Mouse (Mus musculus) splenic B cell, adult 2 months (primary cell): ENCODE data around the gene Lman2.
A peak's percentile ranks its signal among the peaks of the same experiment; 100 is the strongest.

Experiments used
- DNase-seq: peaks from one replicate; pipeline ENCODE4 v3.0.0-alpha.2; 2011; ENCODE audit warnings: low read depth, low spot score
- H3K27me3 ChIP-seq: 2 replicates; pipeline ENCODE4 v1.6.1; 2012; ENCODE audit warnings: mild to moderate bottlenecking, low read length, moderate library complexity, mixed read lengths; ENCODE audit not compliant: control insufficient read depth, poor library complexity, insufficient read depth, severe bottlenecking
- H3K36me3 ChIP-seq: 2 replicates; pipeline ENCODE4 v1.6.1; 2012; ENCODE audit warnings: mild to moderate bottlenecking, low read length, moderate library complexity, mixed read lengths; ENCODE audit not compliant: control insufficient read depth, poor library complexity, insufficient read depth, severe bottlenecking

Lman2 gene

DNA sequence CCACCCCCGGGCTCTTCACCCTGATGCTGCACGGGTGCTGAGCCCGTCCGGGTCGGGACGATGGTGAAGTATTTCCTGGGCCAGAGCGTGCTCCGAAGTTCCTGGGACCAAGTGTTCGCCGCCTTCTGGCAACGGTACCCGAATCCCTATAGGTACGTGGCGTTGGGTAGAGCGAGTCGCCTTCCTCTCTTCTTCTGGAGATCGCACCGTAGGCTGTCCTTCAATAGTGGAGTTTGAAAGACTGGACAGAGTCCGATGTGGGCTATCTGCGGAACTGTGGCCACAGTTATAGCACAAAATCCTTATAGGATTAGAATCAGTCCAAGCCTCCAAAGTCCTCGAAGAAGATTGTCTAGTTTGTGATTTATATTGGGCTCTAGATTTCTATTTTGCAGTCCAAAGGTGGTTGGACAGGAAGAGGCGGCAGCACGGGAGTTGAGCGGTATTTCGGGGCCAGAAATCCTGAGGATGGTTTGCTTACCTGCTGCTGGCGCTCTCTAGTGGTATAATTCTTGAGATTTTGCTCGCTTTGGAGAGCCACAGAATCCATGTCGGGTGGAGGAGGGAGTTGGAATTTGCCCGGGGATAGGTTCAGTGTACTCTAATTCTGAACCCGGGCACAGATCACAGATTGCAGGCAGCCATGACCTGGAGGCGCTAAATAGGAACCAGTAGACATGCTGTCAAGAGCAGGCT is 40.3 kb downstream of the Lman2 start:
- Histone ChIP-seq H3K27me3 (no peaks in the 10 kb centered on the region), H3K36me3 (peaks cover 6% of the 10 kb centered on the region)
- peak; percentile 53 for DNase-seq

DNA sequence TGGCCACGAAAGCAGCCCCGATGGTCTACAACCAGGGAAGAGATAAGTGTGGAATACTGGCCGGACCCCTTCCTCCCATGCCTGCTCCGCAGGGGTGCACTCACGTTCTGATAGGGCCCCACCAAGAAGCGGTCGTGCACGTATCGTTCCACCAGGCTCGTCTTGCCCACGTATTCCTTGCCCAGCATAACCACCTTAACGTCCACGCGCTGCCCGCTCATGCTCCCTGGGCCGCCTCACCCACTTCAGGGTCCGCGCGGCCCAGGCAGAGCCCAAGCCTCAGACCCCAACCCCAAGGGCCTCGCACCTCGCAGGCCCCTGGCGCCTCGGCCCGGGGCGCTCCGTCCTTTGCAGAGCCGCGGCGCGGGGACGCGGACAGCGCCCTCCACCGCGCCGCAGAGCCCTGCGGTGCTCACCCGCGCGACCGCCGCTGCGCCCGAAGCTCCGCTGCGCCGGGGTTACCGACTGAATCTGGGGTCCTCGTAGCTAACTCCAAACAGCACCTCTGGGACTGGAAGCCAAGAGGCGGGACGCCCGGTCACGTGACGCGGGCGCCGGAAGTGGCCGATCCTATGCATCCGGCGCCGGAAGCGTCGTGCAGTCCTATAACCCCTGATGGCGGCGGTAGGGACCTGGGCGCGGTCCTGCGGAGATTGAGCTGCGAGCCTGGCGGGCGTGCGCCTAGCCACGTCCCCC is 41.0 kb downstream of the Lman2 start, which contains the start of gene Rab24:
Rab24 (minus strand) TSS at position 513 of the 696 bp plus-strand sequence.
- Histone ChIP-seq H3K27me3 (no peaks in the 10 kb centered on the region), H3K36me3 (peaks cover 6% of the 10 kb centered on the region)
- DNase-seq: peak; percentile 88

DNA sequence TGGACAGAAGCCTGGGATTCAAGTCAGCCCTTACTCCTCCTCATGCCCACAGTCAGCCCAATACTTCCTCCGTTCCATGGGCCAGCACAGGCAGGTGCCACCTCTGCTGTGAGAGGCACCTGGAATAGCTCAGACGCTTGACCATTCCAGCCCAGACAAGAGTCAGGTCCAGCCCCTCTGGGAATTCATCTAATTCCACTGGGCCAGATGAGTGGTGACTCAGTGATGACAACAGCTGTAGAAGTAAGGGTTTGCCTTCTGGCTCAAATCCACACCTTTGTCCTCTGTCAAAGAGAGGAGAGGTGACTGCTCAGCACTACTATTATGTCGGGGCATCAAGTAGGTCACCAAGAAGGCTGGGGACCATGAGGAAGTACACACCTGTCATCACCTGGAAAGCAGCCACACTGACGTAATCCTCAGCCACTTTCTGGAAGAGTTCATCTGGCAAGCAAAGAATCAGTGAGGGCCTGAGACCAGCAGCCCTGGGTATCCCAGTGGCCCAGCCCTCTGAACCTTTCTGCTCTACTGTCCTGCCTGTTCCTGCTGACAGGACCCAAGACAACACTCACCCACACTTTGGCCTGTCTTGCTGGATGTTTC is 42.6 kb downstream of the Lman2 start, which contains the start of gene Prelid1:
Prelid1 (plus strand) TSS at position 570 of the 603 bp plus-strand sequence.
- no peak for DNase-seq
- H3K36me3 ChIP-seq: no peaks in the 10 kb centered on the region; the same call in 1 of the 2 replicates
- H3K27me3 ChIP-seq: no peaks in the 10 kb centered on the region

GRCm38 (mm10) chr13:55318351-55318750 is 44.2 kb downstream of the Lman2 start:
- DNase-seq: peak; percentile 46
- peaks cover 4% of the 10 kb centered on the region for H3K36me3 ChIP-seq

GRCm38 (mm10) chr13:55314891-55315412 is 47.6 kb downstream of the Lman2 start:
- DNase-seq: no peak

More at GRCm38 (mm10) chr13:55318351-55318750, 44.2 kb downstream of the Lman2 start:
- H3K27me3 ChIP-seq: no peaks in the 10 kb centered on the region

DNA sequence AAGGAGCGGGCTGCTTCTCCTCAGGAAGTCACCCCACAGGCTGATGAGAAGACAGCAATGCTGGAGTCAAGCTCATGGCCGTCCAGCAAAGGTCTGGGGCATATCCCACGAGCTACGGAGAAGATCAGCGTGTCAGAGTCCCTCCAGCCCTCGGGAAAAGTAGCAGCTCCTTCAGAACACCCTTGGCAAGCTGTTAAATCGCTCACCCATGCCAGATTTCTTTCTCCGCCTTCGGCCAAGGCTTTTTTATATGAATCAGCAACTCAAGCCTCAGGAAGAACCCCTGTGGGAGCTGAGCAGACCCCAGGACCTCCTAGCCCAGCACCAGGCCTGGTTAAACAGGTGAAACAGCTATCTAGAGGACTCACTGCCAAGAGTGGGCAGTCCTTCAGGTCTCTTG is 49.5 kb downstream of the Lman2 start:
- H3K27me3 ChIP-seq: no peaks in the 10 kb centered on the region
- peaks cover 28% of the 10 kb centered on the region for H3K36me3 ChIP-seq
- no peak for DNase-seq

More at GRCm38 (mm10) chr13:55314891-55315412, 47.6 kb downstream of the Lman2 start:
- no peaks in the 10 kb centered on the region for H3K27me3 ChIP-seq
- H3K36me3 ChIP-seq: peaks cover 21% of the 10 kb centered on the region

DNA sequence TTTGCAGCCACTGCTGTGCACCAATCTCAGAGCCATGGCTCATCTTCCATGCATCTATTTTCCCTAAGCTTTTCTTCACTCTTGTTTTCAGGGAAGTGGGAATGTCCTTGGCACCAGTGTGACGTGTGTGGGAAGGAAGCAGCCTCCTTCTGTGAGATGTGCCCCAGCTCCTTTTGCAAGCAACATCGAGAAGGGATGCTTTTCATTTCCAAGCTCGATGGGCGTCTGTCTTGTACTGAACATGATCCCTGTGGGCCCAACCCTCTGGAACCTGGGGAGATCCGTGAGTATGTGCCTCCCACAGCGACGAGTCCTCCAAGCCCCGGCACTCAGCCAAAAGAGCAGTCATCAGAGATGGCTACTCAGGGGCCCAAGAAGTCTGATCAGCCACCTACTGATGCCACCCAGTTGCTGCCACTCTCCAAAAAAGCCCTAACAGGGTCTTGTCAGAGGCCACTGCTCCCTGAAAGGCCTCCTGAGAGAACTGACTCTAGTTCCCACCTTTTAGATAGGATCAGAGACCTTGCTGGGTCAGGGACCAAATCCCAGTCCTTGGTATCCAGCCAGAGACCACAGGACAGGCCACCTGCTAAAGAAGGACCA is 50.5 kb downstream of the Lman2 start:
- no peak for DNase-seq
- H3K36me3 ChIP-seq: peaks cover 33% of the 10 kb centered on the region
- no peaks in the 10 kb centered on the region for H3K27me3 ChIP-seq

DNA sequence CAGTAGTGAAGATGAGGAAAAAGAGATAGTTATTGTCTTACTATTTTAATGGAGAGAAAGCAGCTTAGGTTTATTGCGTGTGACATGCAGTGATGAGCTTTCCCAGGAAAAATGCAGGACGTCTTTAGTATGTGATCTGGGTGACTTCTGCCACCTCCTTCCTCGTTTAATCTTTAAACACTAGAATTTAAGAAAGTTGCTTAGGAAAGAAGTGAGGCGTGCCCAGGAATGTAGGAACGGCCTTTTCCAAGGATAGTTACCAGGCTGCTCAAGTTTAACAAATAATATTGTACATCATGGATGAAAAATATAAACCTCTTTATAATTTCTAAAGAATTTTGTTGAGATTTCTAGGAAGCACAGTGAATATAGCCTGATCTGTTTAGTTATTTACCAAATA is 61.7 kb downstream of the Lman2 start:
- DNase-seq: no peak
- peaks cover 26% of the 10 kb centered on the region for H3K36me3 ChIP-seq
- no peaks in the 10 kb centered on the region for H3K27me3 ChIP-seq

DNA sequence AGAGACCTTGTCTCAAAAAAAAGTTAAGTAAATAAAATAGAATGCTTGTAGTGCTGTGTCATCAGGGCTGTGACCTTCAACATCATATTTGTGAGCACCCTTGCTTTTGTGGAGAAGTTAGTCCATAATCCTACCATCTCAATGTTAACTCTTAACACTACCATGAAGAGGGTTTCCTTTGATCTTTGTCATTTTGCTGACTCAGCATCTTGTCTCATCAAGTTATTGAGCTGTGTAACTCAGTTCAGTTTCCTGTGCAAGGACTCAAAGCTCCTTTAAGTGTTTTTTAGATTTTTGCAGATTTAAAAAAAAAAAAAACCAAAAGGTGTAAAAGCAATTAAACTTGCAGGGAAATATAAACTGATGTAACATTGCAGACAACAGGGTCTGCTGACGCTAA is 65.8 kb downstream of the Lman2 start:
- Histone ChIP-seq H3K27me3 (no peaks in the 10 kb centered on the region), H3K36me3 (peaks cover 18% of the 10 kb centered on the region)
- no peak for DNase-seq
